Mouse (Mus musculus): ENCODE results near the gene Knstrn. TPM values are rescaled to one million over a fixed set of nuclear protein-coding genes. Genes with fewer than 3 reads are reported as not detected.

The Knstrn gene
- polyA plus RNA-seq (2014; fragmentation: Nextera tagmentation; extraction: Ambion mirVana): 179 and 186 TPM in 2 replicates

DNA sequence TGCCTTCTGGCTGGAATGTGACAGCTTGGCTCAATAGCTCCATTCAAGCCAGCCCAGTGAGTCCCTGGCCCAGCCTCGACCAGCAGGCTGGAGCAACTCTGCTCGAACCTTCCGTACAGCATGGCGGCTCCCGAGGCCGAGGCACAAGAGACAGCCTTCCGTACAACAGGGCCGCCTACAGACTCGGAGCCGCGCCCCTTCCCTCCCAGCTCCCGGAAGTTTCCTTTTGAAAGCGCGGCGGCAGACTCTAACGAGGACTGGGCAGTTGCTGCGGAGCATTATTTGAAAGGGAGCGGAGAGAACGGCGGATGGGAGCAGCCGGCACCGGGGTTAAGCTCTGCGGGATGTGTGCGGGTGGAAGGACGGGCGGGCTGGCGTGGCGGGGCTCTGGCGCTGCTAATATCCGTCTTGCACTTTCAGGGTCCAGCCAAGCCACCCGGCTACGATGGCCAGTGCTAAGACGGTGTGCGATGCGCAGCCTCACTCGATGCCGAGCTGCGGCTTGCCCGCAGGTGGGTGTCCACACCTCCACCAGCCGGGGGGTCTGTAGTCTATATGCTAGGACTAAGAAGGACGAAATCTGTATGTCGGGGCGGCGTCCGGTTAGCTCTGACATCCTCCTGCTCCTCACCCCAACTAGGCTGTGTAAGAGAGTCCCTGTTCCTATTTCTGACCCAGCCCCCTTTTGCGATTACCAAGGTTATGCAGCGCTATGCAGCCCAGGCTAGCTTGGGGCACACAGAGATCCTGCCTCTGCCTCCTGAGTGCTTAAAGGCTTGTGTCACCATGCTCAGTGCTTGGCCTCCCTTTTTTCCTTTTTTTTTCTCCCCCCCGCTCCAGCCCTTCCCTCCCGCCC lies at the start of gene Knstrn:
Knstrn (plus strand) TSS at position 23 of the 856 bp plus-strand sequence.
- peak within 1 kb of the TSS; percentile 79 for H3K9ac ChIP-seq (ENCODE audit: low read length)
- WGBS: under 1% methylated on average over 49 of the region's 49 CpGs
- H3K36me3 ChIP-seq (ENCODE audit: control insufficient read depth, insufficient read depth, low read length): peaks cover 17% of the 10 kb centered on the region
- peak within 1 kb of the TSS; percentile 77 for H3K4me2 ChIP-seq (ENCODE audit: low read depth, severe bottlenecking)
- peak within 1 kb of the TSS; percentile 58; the same call in 1 of the 2 replicates for H3K27ac ChIP-seq (replicated peaks; ENCODE audit: low read depth, low read length)
- ATAC-seq (ENCODE audit: insufficient number of reproducible peaks, low FRiP score, low TSS enrichment, low read depth) (peak; percentile 91), DNase-seq (ENCODE audit: low spot score) (peak; percentile 94)
- peak within 1 kb of the TSS; percentile 69 for H3K4me3 ChIP-seq (ENCODE audit: low read depth, low read length)
- H3K4me1 ChIP-seq (ENCODE audit: control insufficient read depth, insufficient read depth, low read length): peaks cover 3% of the 10 kb centered on the region; the same call in 1 of the 2 replicates
- no peaks in the 10 kb centered on the region for H3K27me3 ChIP-seq (ENCODE audit: control insufficient read depth, insufficient read depth, low read length)
- no peaks in the 10 kb centered on the region for H3K9me3 ChIP-seq (ENCODE audit: control insufficient read depth, low read length)

DNA sequence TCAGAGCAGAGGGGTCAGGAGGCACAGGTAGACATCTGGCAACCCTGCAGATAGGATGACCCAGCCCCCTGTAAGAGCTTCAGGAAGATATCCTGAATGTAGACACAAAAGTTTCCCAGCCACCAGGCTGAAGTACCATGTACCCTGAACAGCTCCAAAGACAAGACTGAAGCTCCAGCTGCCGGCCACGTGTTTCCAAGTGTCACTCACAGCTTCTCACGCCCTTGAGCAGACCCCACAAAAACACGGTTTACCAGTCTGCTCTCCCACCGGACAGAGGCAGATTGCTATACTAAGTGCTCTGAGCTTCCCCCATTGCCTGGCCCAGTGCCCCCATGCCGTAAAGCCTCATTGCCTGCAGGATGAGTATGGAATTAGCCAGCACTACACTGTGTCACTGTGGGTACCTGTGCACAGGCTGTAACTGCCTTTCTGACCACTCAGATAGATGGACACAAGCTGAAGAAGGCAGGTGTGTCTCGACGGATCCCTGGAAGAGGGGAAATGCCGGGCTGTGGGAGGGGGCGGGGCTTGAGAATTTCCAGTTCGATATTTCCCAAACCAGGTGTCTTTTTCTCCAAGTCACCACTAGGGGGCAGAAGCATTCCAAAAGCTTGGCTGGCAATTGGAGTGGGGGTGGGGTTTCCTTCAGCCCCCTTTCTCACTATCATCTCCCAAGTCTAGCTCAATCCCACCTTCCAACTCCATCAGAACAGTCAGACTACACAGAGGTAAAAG lies 49.5 kb upstream of the Knstrn start:
- H3K4me3 ChIP-seq (ENCODE audit: low read depth, low read length): no peak overlapping the region
- H3K27me3 ChIP-seq (ENCODE audit: control insufficient read depth, insufficient read depth, low read length): peaks cover 13% of the 10 kb centered on the region
- H3K9ac ChIP-seq (ENCODE audit: low read length): no peak overlapping the region
- WGBS: 26% methylated on average over 11 of the region's 11 CpGs
- no peaks in the 10 kb centered on the region for H3K36me3 ChIP-seq (ENCODE audit: control insufficient read depth, insufficient read depth, low read length)
- H3K9me3 ChIP-seq (ENCODE audit: control insufficient read depth, low read length): no peaks in the 10 kb centered on the region
- ATAC-seq (ENCODE audit: insufficient number of reproducible peaks, low FRiP score, low TSS enrichment, low read depth): no peak
- H3K4me1 ChIP-seq (ENCODE audit: control insufficient read depth, insufficient read depth, low read length): peaks cover 5% of the 10 kb centered on the region; the same call in 1 of the 2 replicates
- peak; percentile 64 for DNase-seq (ENCODE audit: low spot score)
- H3K4me2 ChIP-seq (ENCODE audit: low read depth, severe bottlenecking): no peak overlapping the region
- no peak overlapping the region for H3K27ac ChIP-seq (replicated peaks; ENCODE audit: low read depth, low read length)

GRCm38 (mm10) chr2:118764875-118765274 lies 48.9 kb upstream of the Knstrn start:
- Histone ChIP-seq H3K4me1 (ENCODE audit: control insufficient read depth, insufficient read depth, low read length) (peaks cover 5% of the 10 kb centered on the region; the same call in 1 of the 2 replicates), H3K27me3 (ENCODE audit: control insufficient read depth, insufficient read depth, low read length) (peaks cover 13% of the 10 kb centered on the region), H3K4me2 (ENCODE audit: low read depth, severe bottlenecking) (no peak overlapping the region), H3K9ac (ENCODE audit: low read length) (no peak overlapping the region), H3K27ac (replicated peaks; ENCODE audit: low read depth, low read length) (no peak overlapping the region), H3K9me3 (ENCODE audit: control insufficient read depth, low read length) (no peaks in the 10 kb centered on the region), H3K36me3 (ENCODE audit: control insufficient read depth, insufficient read depth, low read length) (no peaks in the 10 kb centered on the region), H3K4me3 (ENCODE audit: low read depth, low read length) (no peak overlapping the region)
- DNase-seq (ENCODE audit: low spot score) (no peak), ATAC-seq (ENCODE audit: insufficient number of reproducible peaks, low FRiP score, low TSS enrichment, low read depth) (no peak)
- 78% methylated on average over 5 of the region's 5 CpGs for WGBS

DNA sequence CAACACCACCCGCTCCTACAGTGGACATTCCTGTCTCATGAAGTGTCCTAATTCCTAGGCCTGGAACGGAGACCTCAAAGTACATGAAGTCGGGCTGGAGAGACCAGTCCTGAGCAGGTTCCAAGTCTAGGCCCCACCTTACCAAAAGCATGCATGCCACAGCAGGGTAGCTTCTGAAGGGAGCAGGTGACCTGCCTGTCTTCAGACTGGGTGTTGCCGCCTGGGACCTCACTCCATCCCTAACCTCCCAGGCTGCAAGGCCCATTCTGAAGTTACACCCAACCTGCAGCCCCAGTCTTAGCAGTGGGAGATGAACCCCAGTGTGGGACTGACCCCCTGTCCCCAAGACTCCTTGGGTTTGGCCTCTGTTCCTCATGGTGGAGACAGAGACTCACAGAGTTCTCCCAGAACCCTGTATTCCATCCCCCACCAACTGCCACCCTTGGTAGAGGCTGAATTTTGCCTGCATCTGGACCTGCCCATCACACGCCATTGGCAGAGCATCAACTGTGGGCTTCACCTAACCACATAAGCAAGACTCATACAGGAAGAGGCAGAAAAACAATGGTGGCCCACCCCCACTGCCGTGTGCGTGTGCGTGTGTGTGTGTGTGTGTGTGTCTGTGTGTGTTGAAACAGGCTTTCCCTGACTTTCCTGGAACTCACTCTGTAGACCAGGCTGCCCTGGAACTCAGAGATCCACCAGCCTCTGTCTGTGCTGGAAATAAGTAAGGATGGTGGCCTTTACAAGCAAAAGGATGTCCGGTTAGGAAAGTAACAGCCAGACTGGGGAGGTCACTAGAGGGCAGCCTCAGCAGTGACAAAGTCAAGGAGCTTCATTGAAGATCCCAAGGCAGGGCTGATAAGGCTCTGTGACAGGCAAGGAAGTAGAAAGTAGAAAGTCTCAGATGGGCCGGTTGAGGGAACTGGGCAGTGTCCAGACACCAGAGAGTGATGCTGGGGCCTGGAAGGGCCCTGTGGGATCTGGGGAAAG lies 47.5 kb upstream of the Knstrn start:
- Histone ChIP-seq H3K4me1 (ENCODE audit: control insufficient read depth, insufficient read depth, low read length) (peaks cover 5% of the 10 kb centered on the region; the same call in 1 of the 2 replicates), H3K4me3 (ENCODE audit: low read depth, low read length) (no peak overlapping the region), H3K9me3 (ENCODE audit: control insufficient read depth, low read length) (no peaks in the 10 kb centered on the region), H3K9ac (ENCODE audit: low read length) (no peak overlapping the region), H3K27ac (replicated peaks; ENCODE audit: low read depth, low read length) (no peak overlapping the region), H3K27me3 (ENCODE audit: control insufficient read depth, insufficient read depth, low read length) (peaks cover 7% of the 10 kb centered on the region), H3K36me3 (ENCODE audit: control insufficient read depth, insufficient read depth, low read length) (no peaks in the 10 kb centered on the region), H3K4me2 (ENCODE audit: low read depth, severe bottlenecking) (no peak overlapping the region)
- 75% methylated on average over 10 of the region's 10 CpGs for WGBS
- no peak for ATAC-seq (ENCODE audit: insufficient number of reproducible peaks, low FRiP score, low TSS enrichment, low read depth)
- no peak for DNase-seq (ENCODE audit: low spot score)

DNA sequence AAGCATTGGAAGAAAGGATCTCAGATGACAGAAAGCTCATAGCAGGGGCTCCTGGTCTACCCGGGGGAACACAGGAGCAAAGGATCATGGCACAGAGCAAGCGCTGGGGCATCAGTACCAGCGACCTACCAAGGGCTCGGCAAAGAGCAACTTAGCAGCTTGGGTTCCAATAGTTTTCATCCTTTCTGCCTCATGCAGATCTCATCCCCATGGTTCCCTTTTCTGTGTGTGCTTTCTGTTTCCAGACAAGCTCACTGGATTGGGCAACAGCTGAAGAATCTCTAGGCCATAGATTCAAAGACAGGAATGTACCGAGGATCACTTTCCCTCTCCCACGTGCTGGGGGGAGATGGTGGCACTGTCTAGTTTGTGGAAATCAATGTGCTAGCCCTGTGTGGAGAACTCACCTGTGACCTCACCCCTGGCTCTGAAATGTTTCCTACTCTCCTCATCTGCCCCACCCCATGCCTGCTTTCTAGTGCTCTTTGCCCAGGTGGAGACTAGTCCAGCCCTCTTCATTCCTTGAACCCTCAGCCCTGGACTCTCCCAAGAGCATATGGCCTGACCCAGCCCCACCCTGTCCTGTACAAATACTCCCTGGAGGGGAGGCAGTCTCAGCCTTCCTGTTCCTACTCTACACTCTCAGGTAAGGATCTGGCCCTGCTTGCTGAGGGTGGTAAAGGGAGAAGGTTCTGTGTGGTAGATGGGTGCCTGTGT lies 41.5 kb upstream of the Knstrn start, which contains the start of gene Phgr1:
Phgr1 (plus strand) TSS at position 612 of the 717 bp plus-strand sequence.
- H3K36me3 ChIP-seq (ENCODE audit: control insufficient read depth, insufficient read depth, low read length): no peaks in the 10 kb centered on the region
- ATAC-seq (ENCODE audit: insufficient number of reproducible peaks, low FRiP score, low TSS enrichment, low read depth) (no peak), DNase-seq (ENCODE audit: low spot score) (no peak)
- no peaks in the 10 kb centered on the region for H3K27me3 ChIP-seq (ENCODE audit: control insufficient read depth, insufficient read depth, low read length)
- H3K27ac ChIP-seq (replicated peaks; ENCODE audit: low read depth, low read length): no peak within 1 kb of the TSS
- no peak within 1 kb of the TSS for H3K9ac ChIP-seq (ENCODE audit: low read length)
- 80% methylated on average over 6 of the region's 6 CpGs for WGBS
- H3K9me3 ChIP-seq (ENCODE audit: control insufficient read depth, low read length): no peaks in the 10 kb centered on the region
- no peak within 1 kb of the TSS for H3K4me3 ChIP-seq (ENCODE audit: low read depth, low read length)
- no peaks in the 10 kb centered on the region for H3K4me1 ChIP-seq (ENCODE audit: control insufficient read depth, insufficient read depth, low read length)
- no peak within 1 kb of the TSS for H3K4me2 ChIP-seq (ENCODE audit: low read depth, severe bottlenecking)

GRCm38 (mm10) chr2:118774536-118774935 lies 39.3 kb upstream of the Knstrn start:
- no peaks in the 10 kb centered on the region for H3K9me3 ChIP-seq (ENCODE audit: control insufficient read depth, low read length)
- 92% methylated on average over 2 of the region's 2 CpGs for WGBS
- H3K4me3 ChIP-seq (ENCODE audit: low read depth, low read length): no peak overlapping the region
- no peak overlapping the region for H3K9ac ChIP-seq (ENCODE audit: low read length)
- DNase-seq (ENCODE audit: low spot score) (no peak), ATAC-seq (ENCODE audit: insufficient number of reproducible peaks, low FRiP score, low TSS enrichment, low read depth) (no peak)
- H3K36me3 ChIP-seq (ENCODE audit: control insufficient read depth, insufficient read depth, low read length): no peaks in the 10 kb centered on the region
- H3K27ac ChIP-seq (replicated peaks; ENCODE audit: low read depth, low read length): no peak overlapping the region
- no peaks in the 10 kb centered on the region for H3K27me3 ChIP-seq (ENCODE audit: control insufficient read depth, insufficient read depth, low read length)
- H3K4me1 ChIP-seq (ENCODE audit: control insufficient read depth, insufficient read depth, low read length): no peaks in the 10 kb centered on the region; the same call in 1 of the 2 replicates
- no peak overlapping the region for H3K4me2 ChIP-seq (ENCODE audit: low read depth, severe bottlenecking)

DNA sequence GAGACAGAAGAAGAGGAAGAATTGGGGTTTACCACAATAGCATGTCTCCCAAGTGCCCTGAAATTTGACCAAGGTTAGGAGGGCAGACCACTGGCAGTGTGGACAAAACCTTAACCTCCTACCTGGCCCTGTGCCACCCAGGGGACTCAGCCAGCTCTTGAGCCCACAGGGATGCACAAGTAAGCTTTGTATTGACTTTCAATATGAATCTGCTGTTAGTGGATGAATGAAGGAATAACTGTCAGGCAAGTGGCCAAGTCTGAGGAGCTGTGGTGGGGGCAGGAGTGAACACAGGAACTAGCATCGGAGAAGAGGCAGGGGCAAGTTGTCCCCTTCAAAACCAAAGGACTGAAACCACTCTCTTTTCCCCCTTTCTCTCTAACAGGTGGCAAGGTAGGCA lies 38.4 kb upstream of the Knstrn start:
- no peak overlapping the region for H3K9ac ChIP-seq (ENCODE audit: low read length)
- no peak for DNase-seq (ENCODE audit: low spot score)
- 56% methylated on average over 1 of the region's 1 CpGs for WGBS
- H3K4me2 ChIP-seq (ENCODE audit: low read depth, severe bottlenecking): no peak overlapping the region
- H3K9me3 ChIP-seq (ENCODE audit: control insufficient read depth, low read length): no peaks in the 10 kb centered on the region
- H3K4me3 ChIP-seq (ENCODE audit: low read depth, low read length): no peak overlapping the region
- no peaks in the 10 kb centered on the region; the same call in 1 of the 2 replicates for H3K4me1 ChIP-seq (ENCODE audit: control insufficient read depth, insufficient read depth, low read length)
- 0 out of 2 replicates have a peak, but pooled peaks cover 3% of the 10 kb centered on the region for H3K27me3 ChIP-seq (ENCODE audit: control insufficient read depth, insufficient read depth, low read length)
- ATAC-seq (ENCODE audit: insufficient number of reproducible peaks, low FRiP score, low TSS enrichment, low read depth): no peak
- H3K36me3 ChIP-seq (ENCODE audit: control insufficient read depth, insufficient read depth, low read length): no peaks in the 10 kb centered on the region
- no peak overlapping the region for H3K27ac ChIP-seq (replicated peaks; ENCODE audit: low read depth, low read length)

Measured in limb, embryonic 11.5 days (tissue).